Mouse (Mus musculus) neutrophil, adult 5-6 weeks (primary cell): ENCODE measurements around the gene Hoxc10. TPM values are rescaled to one million over a fixed set of nuclear protein-coding genes. Genes with fewer than 3 reads are reported as not detected.

Experiments used
- ATAC-seq: fragments of 151-379, 151-347 bp; 2 replicates; pipeline ENCODE4 v1.8.0; 2017; ENCODE audit warnings: mild to moderate bottlenecking, moderate TSS enrichment; ENCODE audit not compliant: insufficient number of reproducible peaks, poor library complexity, low FRiP score, severe bottlenecking; ENCODE audit errors: extremely low read depth
- total RNA-seq: library from RNA; stranded (forward); fragments of 200-1000 nt; gene quantifications from 2 replicates; pipeline ENCODE4 v1.2.3, GENCODE M21; 2017

Hoxc10 gene
- total RNA-seq = not detected in 2 replicates

DNA sequence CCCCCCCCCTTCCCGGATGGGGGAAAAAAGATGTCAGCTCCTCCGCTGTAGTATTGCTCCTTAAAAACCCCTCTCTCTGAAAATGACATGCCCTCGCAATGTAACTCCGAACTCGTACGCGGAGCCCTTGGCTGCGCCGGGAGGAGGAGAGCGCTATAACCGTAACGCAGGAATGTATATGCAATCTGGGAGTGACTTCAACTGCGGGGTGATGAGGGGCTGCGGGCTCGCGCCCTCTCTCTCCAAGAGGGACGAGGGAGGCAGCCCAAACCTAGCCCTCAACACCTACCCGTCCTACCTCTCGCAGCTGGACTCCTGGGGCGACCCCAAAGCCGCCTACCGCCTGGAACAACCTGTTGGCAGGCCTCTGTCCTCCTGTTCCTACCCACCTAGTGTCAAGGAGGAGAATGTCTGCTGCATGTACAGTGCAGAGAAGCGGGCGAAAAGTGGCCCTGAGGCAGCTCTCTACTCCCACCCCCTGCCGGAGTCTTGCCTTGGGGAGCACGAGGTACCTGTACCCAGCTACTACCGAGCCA is at the start of gene Hoxc10:
TSS of gene Hoxc10 (plus strand) at position 21 of the 536 bp plus-strand sequence.
- 0 out of 2 replicates have a peak, but pooled peaks have one; percentile 18 for ATAC-seq

DNA sequence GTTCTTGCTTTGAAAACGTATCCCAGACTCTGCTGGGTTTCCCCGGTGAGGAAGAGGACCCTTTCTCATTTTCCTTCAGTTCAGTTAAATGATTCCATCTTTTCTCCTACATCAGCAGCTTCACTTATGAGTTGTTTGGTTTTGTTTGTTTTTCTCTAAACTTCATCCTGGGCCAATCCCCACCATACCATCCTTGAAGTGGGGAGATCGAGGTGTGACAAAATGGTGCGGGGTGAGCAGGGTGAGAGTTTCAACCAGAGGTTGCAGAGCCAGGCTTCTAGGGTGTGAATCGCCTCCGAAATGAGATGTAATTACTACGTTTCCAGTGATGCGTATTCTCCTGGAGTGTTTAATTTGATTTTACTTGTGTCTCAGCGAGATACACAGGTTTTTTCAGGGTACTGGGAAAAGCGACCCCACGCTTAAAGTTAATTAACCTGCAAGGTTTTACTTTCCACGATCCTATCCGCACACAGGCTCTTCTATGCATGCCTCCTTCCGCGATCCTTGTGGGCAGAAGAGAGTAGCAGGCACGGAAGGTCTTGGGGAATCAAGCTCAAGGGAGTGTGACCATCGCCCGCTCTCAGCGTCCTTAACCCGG is 48.5 kb upstream of the Hoxc10 start:
- ATAC-seq = no peak

DNA sequence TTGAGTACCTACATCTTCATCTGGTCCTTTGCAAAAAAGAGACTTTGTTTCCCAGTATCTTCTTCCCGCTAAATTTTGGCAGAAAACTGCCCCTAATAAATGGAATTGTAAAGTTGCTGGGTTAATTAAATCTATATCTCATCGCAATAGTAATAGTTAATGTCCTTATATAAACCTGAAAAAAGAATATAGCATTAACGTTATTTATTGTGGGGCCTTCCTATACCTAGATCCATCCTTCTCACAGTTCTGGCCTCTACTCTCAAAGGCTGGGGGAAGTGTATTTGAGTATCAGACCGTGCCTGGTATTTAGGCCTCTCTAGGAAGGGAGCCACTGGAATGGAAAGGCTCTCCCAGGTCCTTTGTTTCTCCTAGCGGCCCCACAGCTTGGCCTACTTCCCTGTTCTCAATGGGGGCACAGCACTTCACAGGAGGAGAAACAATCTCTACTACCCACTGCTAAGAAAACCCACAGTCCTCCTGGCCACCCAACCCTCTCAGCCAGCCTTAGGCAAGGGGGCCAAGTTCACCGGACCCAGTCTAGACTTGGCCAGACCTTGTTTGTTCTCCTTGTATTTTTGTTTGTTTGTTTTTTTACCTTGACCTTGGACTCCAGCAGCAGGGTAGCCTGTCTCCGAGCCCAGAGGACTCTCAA is 47.9 kb upstream of the Hoxc10 start:
- no peak for ATAC-seq

- no peak for ATAC-seq
Observed at GRCm38 (mm10) chr15:102919336-102920180, 47.0 kb upstream of the Hoxc10 start.

GRCm38 (mm10) chr15:102920619-102921018 is 46.0 kb upstream of the Hoxc10 start:
- no peak for ATAC-seq

GRCm38 (mm10) chr15:102921053-102922011 is 45.3 kb upstream of the Hoxc10 start, which contains the start of gene Hoxc13:
TSS of gene Hoxc13 (plus strand) at chr15:102921103.
- ATAC-seq = no peak

GRCm38 (mm10) chr15:102922012-102922362 is 44.6 kb upstream of the Hoxc10 start:
- ATAC-seq = no peak

GRCm38 (mm10) chr15:102922636-102923500 is 43.7 kb upstream of the Hoxc10 start:
- ATAC-seq = no peak

DNA sequence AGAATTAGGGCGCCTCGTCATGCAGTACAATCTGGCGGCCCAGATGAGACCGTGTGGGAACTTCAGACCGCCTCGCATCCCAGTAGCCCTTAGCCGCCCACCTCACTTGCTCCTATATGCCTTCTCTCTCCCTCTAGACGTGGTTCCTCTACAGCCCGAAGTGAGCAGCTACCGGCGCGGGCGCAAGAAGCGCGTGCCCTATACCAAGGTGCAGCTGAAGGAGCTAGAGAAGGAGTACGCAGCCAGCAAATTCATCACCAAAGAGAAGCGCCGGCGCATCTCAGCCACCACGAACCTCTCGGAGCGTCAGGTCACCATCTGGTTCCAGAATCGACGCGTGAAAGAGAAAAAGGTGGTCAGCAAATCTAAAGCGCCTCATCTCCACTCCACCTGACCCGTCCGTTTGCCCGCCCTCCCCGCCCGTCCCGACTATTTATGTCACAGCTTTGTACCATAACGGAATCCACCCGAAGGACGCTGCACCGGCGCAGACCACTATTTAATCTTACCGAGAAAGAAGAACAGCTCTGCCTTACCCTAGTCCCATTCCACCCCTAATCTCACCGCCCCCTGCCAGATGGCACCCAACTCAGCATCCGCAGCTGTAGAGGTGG is 39.5 kb upstream of the Hoxc10 start:
- ATAC-seq = no peak

- ATAC-seq = no peak
Observed at GRCm38 (mm10) chr15:102931706-102932358, 34.8 kb upstream of the Hoxc10 start.

DNA sequence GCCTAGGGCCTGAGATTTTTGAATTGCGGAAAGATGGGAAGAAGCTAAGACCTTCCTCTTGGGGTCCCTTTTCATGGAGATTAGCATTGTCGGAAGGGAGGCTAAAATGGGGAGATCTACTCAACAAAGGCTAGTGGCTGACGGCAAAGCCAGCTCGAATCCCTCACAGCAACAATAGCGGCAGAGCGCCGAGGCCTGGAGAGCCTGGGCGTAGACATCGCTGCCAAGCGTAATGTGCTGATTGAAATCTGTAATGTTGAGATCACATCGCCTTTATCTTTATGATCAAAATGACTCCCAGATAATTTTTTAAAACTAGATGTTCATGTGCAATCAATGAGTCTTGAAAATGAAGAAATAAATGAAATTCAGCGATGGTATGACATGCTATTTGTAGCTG is 32.2 kb upstream of the Hoxc10 start:
- no peak for ATAC-seq

DNA sequence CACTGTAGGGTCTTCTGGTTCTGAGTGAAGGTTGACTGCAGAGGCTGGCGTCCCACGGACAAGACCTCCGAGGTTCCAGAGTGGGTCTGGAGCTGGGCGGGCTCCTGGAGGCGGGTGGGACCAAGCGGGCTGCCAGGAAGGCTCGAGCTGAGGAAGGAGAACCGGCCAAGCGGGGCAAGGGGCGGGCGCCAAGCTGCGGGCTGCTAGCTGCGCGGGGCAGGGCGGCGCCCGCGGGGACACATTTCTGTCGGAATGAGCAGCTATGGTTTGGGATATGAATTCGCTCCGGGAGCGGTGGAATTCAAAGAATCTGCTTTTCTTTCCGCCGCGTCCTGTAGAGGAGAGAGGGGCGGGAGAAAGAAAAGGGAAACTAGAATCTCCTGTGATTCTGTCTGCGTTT is 31.7 kb upstream of the Hoxc10 start:
- ATAC-seq = no peak

DNA sequence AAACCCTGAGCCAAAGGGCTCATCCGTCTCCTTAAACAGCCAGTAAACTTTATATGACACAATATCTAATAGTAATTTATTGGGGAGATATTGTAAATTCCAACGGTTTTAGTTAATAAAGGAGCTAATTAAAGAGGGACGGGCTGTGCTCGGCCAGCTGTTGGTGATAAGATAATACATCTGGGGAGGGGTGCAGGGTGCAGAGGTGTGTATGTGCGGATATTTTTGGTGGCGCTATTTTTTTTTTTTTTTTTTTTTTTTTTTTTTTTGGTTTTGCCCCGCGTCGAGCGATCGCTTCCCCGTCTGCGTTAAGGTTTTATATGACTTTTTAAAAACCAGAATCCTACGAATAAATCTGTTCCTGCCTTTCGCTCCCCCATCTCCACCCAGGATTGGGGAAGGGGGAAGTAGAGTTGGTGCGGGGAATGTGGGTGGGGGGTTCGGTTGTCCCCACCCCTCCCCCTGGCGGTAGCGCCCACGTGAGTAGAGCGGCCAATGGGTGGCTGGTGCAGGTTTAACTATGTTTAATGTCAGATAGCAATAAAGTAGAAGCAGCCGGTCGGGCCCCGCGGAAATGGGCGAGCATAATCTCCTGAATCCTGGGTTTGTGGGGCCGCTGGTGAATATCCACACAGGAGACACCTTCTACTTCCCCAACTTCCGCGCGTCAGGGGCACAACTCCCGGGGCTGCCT is 30.2 kb upstream of the Hoxc10 start, which contains the start of gene Hoxc12:
TSS of gene Hoxc12 (plus strand) at position 479 of the 694 bp plus-strand sequence.
- ATAC-seq = no peak

DNA sequence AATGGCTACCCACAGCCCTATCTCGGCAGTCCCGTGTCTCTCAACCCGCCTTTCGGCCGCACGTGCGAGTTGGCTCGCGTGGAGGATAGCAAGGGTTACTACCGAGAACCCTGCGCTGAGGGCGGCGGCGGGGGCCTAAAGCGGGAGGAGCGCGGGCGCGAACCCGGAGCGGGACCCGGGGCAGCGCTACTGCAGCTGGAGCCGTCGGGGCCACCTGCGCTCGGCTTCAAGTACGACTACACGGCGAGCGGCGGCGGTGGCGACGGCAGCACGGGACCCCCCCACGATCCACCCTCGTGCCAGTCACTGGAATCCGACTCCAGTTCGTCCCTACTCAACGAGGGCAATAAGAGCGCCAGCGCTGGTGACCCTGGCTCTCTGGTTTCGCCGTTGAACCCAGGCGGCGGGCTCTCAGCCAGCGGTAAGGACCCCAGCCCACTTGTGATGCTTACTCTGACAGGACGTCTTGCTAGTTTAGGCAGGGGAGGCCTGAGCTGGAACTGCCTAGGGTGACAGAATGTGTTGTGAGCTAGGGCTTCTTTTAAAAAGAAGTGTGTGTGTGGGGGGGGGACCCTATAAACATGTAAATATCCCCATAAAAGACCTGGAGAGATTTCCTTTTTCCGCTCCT is 29.4 kb upstream of the Hoxc10 start:
- no peak for ATAC-seq

GRCm38 (mm10) chr15:102939256-102940155 is 27.1 kb upstream of the Hoxc10 start:
- ATAC-seq = no peak
